Mouse (Mus musculus) naive thymus-derived CD4-positive, alpha-beta T cell, adult 2 months (primary cell): Measurements from ENCODE around the gene Olfr1140.

Experiments
- DNase-seq: peaks from one replicate; pipeline ENCODE4 v3.0.0-alpha.2; 2011; ENCODE audit warnings: low read depth

The Olfr1140 gene

DNA sequence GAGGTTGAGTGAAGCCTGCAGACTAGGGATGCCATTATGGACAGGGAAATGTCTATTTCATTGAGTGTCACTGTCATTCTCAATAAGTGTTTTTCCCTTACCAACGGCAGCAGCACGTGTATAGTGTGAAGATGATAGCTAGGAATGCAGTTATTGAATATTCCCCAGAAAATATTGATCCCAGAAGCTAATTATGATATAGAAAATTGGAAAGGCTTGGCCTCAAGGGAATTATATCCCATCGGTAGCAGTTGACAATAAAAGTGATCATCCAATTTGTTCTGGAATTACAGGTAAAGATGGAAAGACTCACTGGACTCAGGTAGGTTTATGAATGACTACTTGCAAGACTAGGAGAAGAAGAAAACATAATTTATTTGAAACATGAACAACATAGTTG is at the start of gene Olfr1140:
Olfr1140 (plus strand) TSS at position 301 of the 400 bp plus-strand sequence.
- DNase-seq, result no peak

DNA sequence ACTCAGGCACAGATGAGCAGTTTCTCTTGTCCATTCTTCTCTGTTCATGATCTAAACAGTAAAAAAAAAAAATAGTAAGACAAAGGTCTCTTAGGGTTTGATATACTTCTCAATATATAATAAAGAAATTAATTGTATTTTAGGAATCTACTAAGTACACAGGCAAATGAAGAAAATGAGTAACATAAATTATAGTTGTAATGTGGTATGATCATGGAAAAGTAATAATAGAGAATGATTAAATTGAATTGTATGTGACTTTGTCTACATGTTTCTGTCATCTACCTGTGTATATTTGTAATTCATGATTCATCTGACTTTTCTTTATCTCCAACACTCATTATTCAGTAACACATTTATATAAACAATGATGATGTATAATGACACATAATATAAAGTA is 49.7 kb upstream of the Olfr1140 start, which contains the start of gene Olfr1136:
Olfr1136 (minus strand) TSS at position 101 of the 400 bp plus-strand sequence.
- DNase-seq, result no peak

GRCm38 (mm10) chr2:87713079-87713478 is 30.5 kb upstream of the Olfr1140 start, which contains the start of gene Olfr1137:
Gene Olfr1137 (minus strand): TSS chr2:87713179.
- DNase-seq, result no peak

- DNase-seq, result no peak
Measured at GRCm38 (mm10) chr2:87739878-87740277, 3.7 kb upstream of the Olfr1140 start, which contains the start of gene Olfr1138. Gene Olfr1138 (minus strand): TSS chr2:87739978.

DNA sequence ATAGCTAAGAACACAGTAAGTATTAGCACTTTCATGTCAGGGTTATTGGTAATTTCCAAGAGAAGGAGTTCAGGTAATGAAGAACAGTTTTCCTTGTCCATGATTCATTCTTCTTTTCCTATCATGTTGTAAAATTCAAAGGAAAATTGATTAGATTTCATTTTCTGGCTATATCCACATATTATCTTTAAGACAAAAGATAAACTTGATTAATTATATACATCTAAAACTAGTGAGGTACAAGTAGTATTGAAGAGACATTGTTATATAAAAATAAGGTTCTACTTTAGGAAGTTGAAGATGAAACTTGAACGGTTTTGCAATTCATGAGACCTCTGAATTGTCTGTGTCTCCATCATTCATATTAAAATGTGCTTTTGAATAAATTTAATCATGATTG is 10.3 kb downstream of the Olfr1140 start, which contains the start of gene Olfr1141:
Olfr1141 (minus strand) TSS at position 101 of the 400 bp plus-strand sequence.
- no peak for DNase-seq

- DNase-seq, result no peak
Measured at GRCm38 (mm10) chr2:87776143-87776542, 32.6 kb downstream of the Olfr1140 start.

GRCm38 (mm10) chr2:87779183-87779582 is 35.6 kb downstream of the Olfr1140 start, which contains the start of gene Olfr152:
Gene Olfr152 (plus strand): TSS chr2:87779483.
- DNase-seq, result no peak
